Mouse (Mus musculus) liver, embryonic 16.5 days (tissue): ENCODE measurements around the gene 4933411K16Rik. TPM values are rescaled to one million over a fixed set of nuclear protein-coding genes. Genes with fewer than 3 reads are reported as not detected.

ENCODE experiments used
- ATAC-seq: fragments of 200-750 bp; cut with Nextera tagmentation; 2 replicates; pipeline ENCODE4 v1.8.0; 2017; ENCODE audit warnings: low read depth, mild to moderate bottlenecking, moderate number of reproducible peaks, moderate library complexity
- H3K27ac ChIP-seq: fragments of 300-500 bp; sonication (generic); 2 replicates; pipeline ENCODE4 v1.5.1; 2014; ENCODE audit warnings: mild to moderate bottlenecking, low read length
- H3K27me3 ChIP-seq: fragments of 300-500 bp; sonication (generic); 2 replicates; pipeline ENCODE4 v1.6.1; 2014; ENCODE audit warnings: low read depth, low read length, mixed read lengths; ENCODE audit not compliant: control insufficient read depth, insufficient read depth
- H3K36me3 ChIP-seq: fragments of 300-500 bp; sonication (generic); 2 replicates; pipeline ENCODE4 v1.6.1; 2014; ENCODE audit warnings: mild to moderate bottlenecking; ENCODE audit not compliant: control insufficient read depth, insufficient read depth
- H3K4me1 ChIP-seq: fragments of 300-500 bp; sonication (generic); 2 replicates; pipeline ENCODE4 v1.6.1; 2014; ENCODE audit warnings: low read depth, low read length, mixed read lengths; ENCODE audit not compliant: control insufficient read depth
- H3K4me2 ChIP-seq: fragments of 300-500 bp; sonication (generic); 2 replicates; pipeline ENCODE4 v1.6.1; 2014; ENCODE audit warnings: low read depth, low read length, mixed read lengths
- H3K4me3 ChIP-seq: fragments of 300-500 bp; sonication (generic); 2 replicates; pipeline ENCODE4 v1.5.1; 2014; ENCODE audit warnings: low read depth, mild to moderate bottlenecking, low read length
- H3K9ac ChIP-seq: fragments of 300-500 bp; sonication (generic); 2 replicates; pipeline ENCODE4 v1.6.1; 2014; ENCODE audit warnings: low read depth, low read length
- H3K9me3 ChIP-seq: fragments of 300-500 bp; sonication (generic); replicated peaks from 2 replicates; pipeline ENCODE4 v1.6.1; 2016; ENCODE audit warnings: low read length; ENCODE audit not compliant: control insufficient read depth
- WGBS: fragments of 180-500 bp; shearing (Covaris S2); extraction: QIAGEN DNeasy Blood & Tissue Kit; methylation state at CpG from one replicate; pipeline ENCODE4 v1.1.7; 2014; ENCODE audit not compliant: insufficient replicate concordance; 5-methylcytosine and 5-hydroxymethylcytosine counted together
- polyA plus RNA-seq: library from polyadenylated mRNA; unstranded; fragments of >200 nt; fragmentation: Nextera tagmentation; extraction: Ambion mirVana; gene quantifications from 2 replicates; pipeline ENCODE4 v1.2.1, GENCODE M21; 2015

4933411K16Rik gene
- polyA plus RNA-seq, 1 experiment from 2014 or later = 0.35 TPM

DNA sequence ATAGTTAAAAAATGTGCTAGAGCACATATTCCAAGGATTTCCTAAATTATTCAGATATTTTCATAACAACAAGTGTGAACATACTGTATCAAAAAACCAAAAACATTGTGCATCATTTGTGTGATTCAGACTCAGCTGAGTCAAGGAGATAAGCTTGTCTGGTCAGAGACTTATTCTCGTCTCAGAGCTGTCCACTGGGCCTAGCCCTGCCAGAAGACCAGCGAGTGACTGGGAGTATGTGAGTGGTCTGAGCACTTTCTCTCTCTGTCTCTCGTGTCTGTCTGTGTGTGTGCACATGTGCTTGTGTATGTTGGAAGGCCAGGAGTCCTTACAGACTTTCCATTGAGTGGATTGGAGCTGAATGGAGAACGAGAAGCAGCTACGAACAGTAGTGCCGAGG is 37.0 kb upstream of the 4933411K16Rik start:
- Histone ChIP-seq H3K9me3 (no peaks in the 10 kb centered on the region), H3K4me2 (no peak overlapping the region)
- 63% methylated on average over 6 of the region's 6 CpGs for WGBS

DNA sequence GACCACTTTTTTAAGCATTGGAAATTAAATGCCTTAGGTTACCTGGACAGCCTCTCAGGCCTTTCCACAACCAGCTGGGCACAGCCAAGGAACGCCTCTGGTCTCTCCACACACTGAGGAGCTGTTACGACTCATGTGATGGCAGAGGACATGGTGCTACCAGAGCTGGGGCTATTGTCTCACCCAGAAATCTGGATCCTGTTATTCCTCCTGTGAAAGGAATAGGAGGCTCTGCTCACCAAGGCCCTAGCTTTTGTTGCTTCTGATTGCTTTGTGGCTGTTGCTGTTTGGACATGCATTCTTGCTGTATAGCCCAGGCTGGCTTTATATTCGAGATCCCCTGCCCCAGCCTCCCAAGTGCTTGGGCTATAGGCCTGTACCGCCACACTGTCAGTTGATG is 35.8 kb upstream of the 4933411K16Rik start:
- no peaks in the 10 kb centered on the region for H3K36me3 ChIP-seq
- ATAC-seq = no peak
- H3K4me3 ChIP-seq = no peak overlapping the region
- H3K4me2 ChIP-seq = no peak overlapping the region
- H3K4me1 ChIP-seq = peaks cover 8% of the 10 kb centered on the region
- no peak overlapping the region for H3K27ac ChIP-seq
- no peaks in the 10 kb centered on the region for H3K27me3 ChIP-seq
- no peak overlapping the region for H3K9ac ChIP-seq
- no peaks in the 10 kb centered on the region for H3K9me3 ChIP-seq
- WGBS = 50% methylated on average over 4 of the region's 4 CpGs

More for the DNA sequence above, 37.0 kb upstream of the 4933411K16Rik start:
- H3K9ac ChIP-seq = no peak overlapping the region
- H3K36me3 ChIP-seq = no peaks in the 10 kb centered on the region
- peaks cover 8% of the 10 kb centered on the region for H3K4me1 ChIP-seq
- no peaks in the 10 kb centered on the region for H3K27me3 ChIP-seq
- no peak overlapping the region for H3K27ac ChIP-seq
- no peak overlapping the region for H3K4me3 ChIP-seq
- no peak for ATAC-seq

DNA sequence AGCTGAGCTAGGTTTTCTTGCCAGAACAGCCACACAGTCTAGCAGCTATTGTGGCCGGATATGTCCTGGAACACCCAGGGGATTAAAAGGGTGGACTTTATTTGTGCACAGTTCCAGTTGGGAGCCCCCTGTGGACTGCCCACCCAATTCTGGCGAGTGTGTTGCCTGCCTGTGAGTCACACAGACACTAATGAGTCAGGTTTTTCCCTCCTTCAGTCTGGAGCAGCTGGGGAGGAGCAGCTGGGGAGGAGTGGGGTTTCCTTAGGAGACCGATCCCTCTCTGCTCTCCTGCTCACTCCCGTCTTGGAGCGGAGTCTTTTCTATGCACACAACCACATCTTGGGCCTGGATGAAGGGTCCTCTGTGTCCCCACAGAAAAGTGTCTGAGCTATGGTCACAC is 35.2 kb upstream of the 4933411K16Rik start:
- no peaks in the 10 kb centered on the region for H3K36me3 ChIP-seq
- H3K9ac ChIP-seq = no peak overlapping the region
- peaks cover 8% of the 10 kb centered on the region for H3K4me1 ChIP-seq
- WGBS = 61% methylated on average over 5 of the region's 5 CpGs
- H3K27ac ChIP-seq = no peak overlapping the region
- H3K4me2 ChIP-seq = no peak overlapping the region
- no peak for ATAC-seq
- H3K27me3 ChIP-seq = no peaks in the 10 kb centered on the region
- H3K4me3 ChIP-seq = no peak overlapping the region
- no peaks in the 10 kb centered on the region for H3K9me3 ChIP-seq

DNA sequence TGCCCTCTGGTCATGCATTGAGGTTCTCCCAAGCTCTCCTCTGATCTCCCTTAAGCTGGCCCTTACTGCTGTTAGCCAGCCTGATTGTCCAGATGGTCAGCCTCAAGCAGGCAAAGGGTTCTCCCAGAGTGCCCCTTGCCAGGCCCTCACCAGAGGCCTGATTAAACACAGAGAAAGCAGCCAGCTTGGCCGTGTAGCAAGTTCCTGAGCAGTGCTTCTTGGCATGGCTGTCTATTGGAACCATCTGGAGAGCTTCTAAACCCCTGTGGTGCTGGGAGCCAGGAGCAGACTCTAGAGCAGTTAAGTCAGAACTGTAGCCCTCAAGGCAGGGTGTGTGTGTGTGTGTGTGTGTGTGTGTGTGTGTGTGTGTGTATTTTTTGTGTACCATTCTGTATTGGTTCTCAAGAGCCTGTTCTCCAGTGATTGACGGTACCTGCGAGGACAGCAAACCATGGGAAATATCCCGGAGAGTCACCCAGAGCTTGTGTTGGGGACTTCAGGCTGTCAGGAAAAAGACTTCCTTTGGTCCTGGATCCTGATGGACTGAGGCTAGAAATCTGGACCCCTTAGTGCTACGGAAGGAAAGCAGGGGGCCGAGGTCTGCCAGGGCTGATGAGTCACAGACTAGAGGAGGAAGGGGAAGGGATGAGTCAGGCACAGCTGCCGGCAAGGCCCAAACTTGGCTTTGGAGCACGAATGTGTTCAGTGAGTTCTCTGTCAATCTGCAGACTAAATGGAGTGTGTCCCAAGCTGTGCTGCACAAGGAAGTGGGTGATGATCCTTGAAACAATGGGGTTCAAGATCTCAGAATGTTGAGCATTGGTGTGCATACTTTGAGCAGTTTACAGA is 34.4 kb upstream of the 4933411K16Rik start:
- H3K4me1 ChIP-seq = peaks cover 8% of the 10 kb centered on the region
- no peaks in the 10 kb centered on the region for H3K9me3 ChIP-seq
- no peak overlapping the region for H3K9ac ChIP-seq
- H3K27me3 ChIP-seq = no peaks in the 10 kb centered on the region
- ATAC-seq = peak; percentile 50
- H3K4me3 ChIP-seq = no peak overlapping the region
- H3K36me3 ChIP-seq = no peaks in the 10 kb centered on the region
- H3K27ac ChIP-seq = no peak overlapping the region
- WGBS = 30% methylated on average over 8 of the region's 8 CpGs
- no peak overlapping the region for H3K4me2 ChIP-seq

DNA sequence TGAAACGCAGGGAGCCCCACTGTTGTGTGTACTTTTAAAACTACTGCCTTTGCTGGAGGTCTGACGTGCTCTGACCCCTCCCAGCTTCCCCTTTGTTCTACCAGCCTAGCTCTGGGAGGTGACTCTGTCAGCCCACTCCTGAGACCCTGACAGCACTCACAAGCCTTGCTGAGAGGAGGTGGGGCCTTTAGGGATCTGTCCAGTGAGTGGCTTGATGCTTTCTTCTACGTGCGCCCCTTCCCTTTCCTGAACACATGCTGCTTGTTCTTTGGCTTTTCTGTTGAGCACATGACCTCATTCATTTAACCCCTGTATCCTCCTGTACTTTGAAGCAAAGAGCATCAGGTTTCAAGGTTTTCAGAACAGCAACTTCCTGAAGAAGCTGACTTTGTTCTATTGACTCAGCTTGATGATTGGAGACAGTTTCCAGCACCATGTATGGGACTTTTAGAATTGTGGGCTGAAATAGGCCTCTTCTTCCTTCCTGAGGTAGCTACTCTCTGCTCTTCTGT is 33.0 kb upstream of the 4933411K16Rik start:
- peak overlapping the region; percentile 28; the same call in 1 of the 2 replicates for H3K27ac ChIP-seq
- ATAC-seq = peak; percentile 37

DNA sequence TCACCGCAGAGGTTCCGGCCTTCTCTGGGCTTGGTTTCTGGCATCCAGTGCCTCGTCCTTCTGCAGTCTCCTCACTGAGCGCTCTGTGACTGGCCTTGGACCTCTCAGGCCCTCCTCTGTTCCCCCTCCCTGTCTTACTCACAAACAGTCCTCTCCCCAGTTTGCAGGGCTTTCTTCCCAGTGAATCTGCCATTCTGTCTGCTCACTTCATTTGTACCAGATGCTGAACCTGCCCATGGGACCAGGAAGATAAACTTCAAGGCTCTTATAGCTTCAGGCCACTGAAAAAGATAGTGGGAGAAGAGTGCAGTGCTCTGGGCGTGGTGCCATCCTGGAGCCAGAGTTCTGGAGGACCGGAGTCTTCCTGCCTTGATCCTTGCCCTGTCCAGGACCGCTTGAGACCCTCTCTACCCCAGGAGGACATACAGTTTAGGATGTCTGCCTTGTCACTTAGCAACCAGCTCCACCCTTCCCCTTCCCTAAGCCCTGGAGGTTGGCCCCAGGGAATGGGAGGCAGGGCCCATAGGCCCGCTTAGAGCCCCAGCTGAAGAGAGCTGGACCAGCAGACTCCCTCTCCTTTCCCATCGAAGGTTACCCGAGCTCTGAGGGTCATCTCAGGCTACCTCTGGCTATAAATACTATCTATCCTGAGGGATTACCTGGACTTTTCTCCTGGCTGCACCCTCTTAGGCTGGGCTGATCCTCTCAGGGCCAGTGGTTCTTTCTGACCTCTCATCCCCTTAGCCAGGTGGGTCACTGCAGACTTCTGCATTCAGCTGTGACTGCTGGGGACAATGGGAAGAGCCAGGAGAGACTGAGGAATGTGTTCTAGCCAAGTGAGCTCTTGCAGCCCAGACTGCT is 30.1 kb upstream of the 4933411K16Rik start:
- WGBS = 59% methylated on average over 10 of the region's 10 CpGs
- Histone ChIP-seq H3K4me2 (no peak overlapping the region), H3K36me3 (no peaks in the 10 kb centered on the region), H3K9me3 (no peaks in the 10 kb centered on the region), H3K4me1 (peaks cover 8% of the 10 kb centered on the region), H3K9ac (no peak overlapping the region), H3K4me3 (no peak overlapping the region), H3K27ac (no peak overlapping the region), H3K27me3 (no peaks in the 10 kb centered on the region)
- ATAC-seq = no peak

More for the DNA sequence above, 33.0 kb upstream of the 4933411K16Rik start:
- Histone ChIP-seq H3K36me3 (no peaks in the 10 kb centered on the region), H3K4me3 (no peak overlapping the region), H3K9ac (no peak overlapping the region), H3K4me1 (peaks cover 8% of the 10 kb centered on the region), H3K4me2 (no peak overlapping the region), H3K9me3 (no peaks in the 10 kb centered on the region), H3K27me3 (no peaks in the 10 kb centered on the region)
- WGBS = 37% methylated on average over 4 of the region's 4 CpGs

DNA sequence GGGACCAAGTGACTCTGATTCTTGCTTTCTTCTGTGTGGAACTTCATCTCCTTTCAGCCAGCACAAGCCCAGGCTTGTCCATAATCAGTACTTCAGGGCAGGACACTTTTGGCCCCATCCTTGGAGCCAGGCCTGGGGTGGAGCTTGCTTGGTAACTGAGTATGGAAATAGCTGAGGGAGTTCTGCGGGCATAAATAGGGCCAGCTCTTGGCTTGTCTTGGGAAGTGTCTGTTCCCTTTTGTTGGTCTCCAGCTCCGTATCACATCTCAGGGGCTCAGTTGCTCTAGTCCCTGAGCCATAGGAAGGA is 29.6 kb upstream of the 4933411K16Rik start:
- no peak overlapping the region for H3K9ac ChIP-seq
- H3K27me3 ChIP-seq = no peaks in the 10 kb centered on the region
- no peaks in the 10 kb centered on the region for H3K36me3 ChIP-seq
- no peaks in the 10 kb centered on the region for H3K9me3 ChIP-seq
- H3K4me1 ChIP-seq = peaks cover 8% of the 10 kb centered on the region
- WGBS = 67% methylated on average over 2 of the region's 2 CpGs
- ATAC-seq = no peak
- H3K4me2 ChIP-seq = no peak overlapping the region
- H3K27ac ChIP-seq = no peak overlapping the region
- H3K4me3 ChIP-seq = no peak overlapping the region

DNA sequence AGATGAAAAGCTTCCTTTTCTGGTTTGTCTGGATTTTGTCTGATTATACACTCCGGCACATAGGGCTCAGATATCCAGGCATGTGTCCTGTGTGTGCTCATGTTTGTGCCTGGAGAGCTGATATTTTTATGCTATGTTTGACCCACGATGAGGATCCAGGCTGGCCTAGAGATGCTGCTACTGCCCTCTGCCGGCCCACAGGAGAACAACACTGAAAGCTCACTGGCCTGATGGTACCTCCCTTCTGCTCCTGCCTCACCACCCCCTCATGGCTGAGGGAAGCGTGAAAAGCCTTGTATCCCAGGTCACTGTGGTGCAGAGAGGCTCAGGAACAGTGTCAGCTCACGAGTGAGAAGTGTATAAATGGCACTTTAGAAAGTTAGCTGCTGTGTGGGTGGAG is 25.9 kb upstream of the 4933411K16Rik start:
- no peaks in the 10 kb centered on the region for H3K27me3 ChIP-seq
- no peaks in the 10 kb centered on the region for H3K9me3 ChIP-seq
- H3K4me2 ChIP-seq = no peak overlapping the region
- no peak overlapping the region for H3K4me3 ChIP-seq
- H3K4me1 ChIP-seq = no peaks in the 10 kb centered on the region
- 5% methylated on average over 5 of the region's 5 CpGs for WGBS
- ATAC-seq = no peak
- no peak overlapping the region for H3K9ac ChIP-seq
- H3K36me3 ChIP-seq = no peaks in the 10 kb centered on the region
- no peak overlapping the region for H3K27ac ChIP-seq

DNA sequence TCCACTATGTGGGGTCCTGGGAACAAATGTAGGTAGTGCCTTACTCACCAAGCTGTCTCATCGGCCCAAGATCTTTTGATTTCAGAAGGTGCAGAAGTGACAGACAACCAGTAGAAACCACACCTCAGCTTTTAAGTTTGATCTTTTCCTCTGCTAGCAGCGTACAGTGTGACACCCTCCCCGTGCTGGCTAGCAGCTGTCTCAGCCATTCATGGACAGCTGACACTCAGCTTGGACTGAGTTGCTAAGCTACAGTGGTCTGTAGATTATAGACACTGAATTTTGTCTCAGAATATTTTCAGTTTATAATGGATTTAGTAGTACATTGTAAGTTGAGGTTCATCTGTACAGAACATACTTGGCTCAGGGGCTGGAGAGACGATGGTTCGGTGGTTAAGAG is 20.9 kb upstream of the 4933411K16Rik start:
- Histone ChIP-seq H3K4me3 (no peak overlapping the region), H3K4me1 (no peaks in the 10 kb centered on the region; the same call in 1 of the 2 replicates), H3K36me3 (no peaks in the 10 kb centered on the region), H3K27ac (no peak overlapping the region), H3K27me3 (no peaks in the 10 kb centered on the region), H3K9me3 (no peaks in the 10 kb centered on the region), H3K4me2 (no peak overlapping the region), H3K9ac (no peak overlapping the region)
- WGBS = 72% methylated on average over 5 of the region's 5 CpGs
- no peak for ATAC-seq
